Mouse (Mus musculus) right cerebral cortex, postnatal 14 days (tissue): ENCODE results near the gene Ppfia2.

Source experiments
- DNase-seq: peaks from one replicate; pipeline ENCODE4 v3.0.0; 2022

Ppfia2 gene

GRCm38 (mm10) chr10:106670170-106670569 lies 200.0 kb downstream of the Ppfia2 start:
- DNase-seq, result no peak

- DNase-seq, result no peak
These were observed 211.3 kb downstream of the Ppfia2 start for GRCm38 (mm10) chr10:106681395-106681794.

- no peak for DNase-seq
These were observed 215.4 kb downstream of the Ppfia2 start for GRCm38 (mm10) chr10:106685519-106685918.

GRCm38 (mm10) chr10:106719936-106720335 lies 249.8 kb downstream of the Ppfia2 start:
- DNase-seq, result no peak

GRCm38 (mm10) chr10:106732265-106732664 lies 262.1 kb downstream of the Ppfia2 start:
- no peak for DNase-seq

- DNase-seq, result no peak
These were observed 266.3 kb downstream of the Ppfia2 start for GRCm38 (mm10) chr10:106736230-106737063.

GRCm38 (mm10) chr10:106738190-106738589 lies 268.1 kb downstream of the Ppfia2 start:
- no peak for DNase-seq

- DNase-seq, result no peak
These were observed 274.8 kb downstream of the Ppfia2 start for GRCm38 (mm10) chr10:106744966-106745365.

- DNase-seq, result peak; percentile 41
These were observed 290.9 kb downstream of the Ppfia2 start for GRCm38 (mm10) chr10:106761061-106761460.

- DNase-seq, result no peak
These were observed 293.6 kb downstream of the Ppfia2 start for GRCm38 (mm10) chr10:106763785-106764184.

- no peak for DNase-seq
These were observed 305.4 kb downstream of the Ppfia2 start for GRCm38 (mm10) chr10:106775571-106775970.

- DNase-seq, result no peak
These were observed 345.3 kb downstream of the Ppfia2 start for GRCm38 (mm10) chr10:106815447-106815846.

GRCm38 (mm10) chr10:106818381-106818780 lies 348.2 kb downstream of the Ppfia2 start:
- DNase-seq, result no peak

GRCm38 (mm10) chr10:106824215-106824614 lies 354.1 kb downstream of the Ppfia2 start:
- DNase-seq, result no peak

GRCm38 (mm10) chr10:106838476-106838875 lies 368.3 kb downstream of the Ppfia2 start:
- no peak for DNase-seq

- no peak for DNase-seq
These were observed 388.0 kb downstream of the Ppfia2 start for GRCm38 (mm10) chr10:106858106-106858505.

GRCm38 (mm10) chr10:106870233-106870632 lies 400.1 kb downstream of the Ppfia2 start:
- DNase-seq, result no peak

GRCm38 (mm10) chr10:106871847-106872246 lies 401.7 kb downstream of the Ppfia2 start:
- no peak for DNase-seq

GRCm38 (mm10) chr10:106872714-106873113 lies 402.6 kb downstream of the Ppfia2 start:
- no peak for DNase-seq

GRCm38 (mm10) chr10:106881330-106881729 lies 411.2 kb downstream of the Ppfia2 start:
- no peak for DNase-seq

GRCm38 (mm10) chr10:106896351-106896750 lies 426.2 kb downstream of the Ppfia2 start:
- DNase-seq, result no peak

GRCm38 (mm10) chr10:106910108-106910507 lies 440.0 kb downstream of the Ppfia2 start:
- DNase-seq, result no peak

- no peak for DNase-seq
These were observed 442.9 kb downstream of the Ppfia2 start for GRCm38 (mm10) chr10:106913032-106913431.

- no peak for DNase-seq
These were observed 444.1 kb downstream of the Ppfia2 start for GRCm38 (mm10) chr10:106914275-106914674.

GRCm38 (mm10) chr10:106914822-106915221 lies 444.7 kb downstream of the Ppfia2 start:
- no peak for DNase-seq
